Mouse (Mus musculus) T-helper 2 cell (primary cell): Measurements from ENCODE around the gene Slco2a1.

Experiments
- in situ Hi-C: fragments of 300-600 bp; cut with MboI, MseI; formaldehyde crosslinking; loops from one replicate; pipeline ENCODE4 v1.15.1; 2025; ENCODE audit warnings: high pct_unique_total_duplicates

The Slco2a1 gene

GRCm38 (mm10) chr9:103114901-103115300, 126.4 kb downstream of the Slco2a1 start:
- in situ Hi-C loops, result loop anchor here (5.0 kb wide), 1 partner anchor 87 kb away; the partner anchor contains the start of gene Srprb

DNA sequence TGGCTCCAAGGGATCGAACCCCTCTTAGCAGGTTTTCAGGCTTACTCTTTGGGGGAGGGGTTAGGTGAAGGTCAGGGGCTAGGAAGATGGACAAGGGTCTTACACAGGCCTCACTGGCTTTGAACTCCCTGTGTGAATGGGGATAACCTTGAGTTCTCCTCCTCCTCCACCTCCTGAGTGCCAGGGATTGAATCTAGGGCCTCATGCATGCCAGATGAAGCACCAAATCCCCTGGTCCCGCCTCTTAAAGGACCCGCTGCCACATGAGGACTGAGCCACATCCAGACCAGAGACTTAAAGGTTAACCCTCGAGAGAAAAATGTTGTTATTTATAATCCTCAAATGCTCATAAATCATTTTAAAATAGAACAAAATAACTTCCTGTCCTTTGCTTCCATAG, 128.4 kb downstream of the Slco2a1 start:
- in situ Hi-C loops, result no loop called here

- in situ Hi-C loops, result no loop called here
Measured at GRCm38 (mm10) chr9:103117495-103117894, 129.0 kb downstream of the Slco2a1 start.

DNA sequence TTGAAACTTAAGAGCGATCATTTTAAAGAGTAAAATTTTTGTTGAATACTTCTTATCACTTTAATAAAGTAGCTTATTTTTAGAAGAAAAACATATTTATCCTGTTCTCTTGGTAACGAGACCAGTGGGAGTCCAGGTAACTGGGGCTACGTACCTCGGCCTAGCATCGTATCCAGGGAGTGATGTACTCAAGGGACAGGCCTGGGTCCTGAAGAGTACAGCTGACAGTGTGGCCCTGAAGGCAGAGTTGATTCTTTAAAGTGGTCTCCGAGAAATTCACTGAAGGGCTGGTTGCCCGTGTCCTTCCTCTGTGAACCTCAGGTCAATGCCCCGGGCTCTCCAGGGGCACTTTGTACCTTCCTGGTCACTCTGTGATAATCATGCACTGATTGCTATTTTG, 129.4 kb downstream of the Slco2a1 start:
- in situ Hi-C loops, result no loop called here

DNA sequence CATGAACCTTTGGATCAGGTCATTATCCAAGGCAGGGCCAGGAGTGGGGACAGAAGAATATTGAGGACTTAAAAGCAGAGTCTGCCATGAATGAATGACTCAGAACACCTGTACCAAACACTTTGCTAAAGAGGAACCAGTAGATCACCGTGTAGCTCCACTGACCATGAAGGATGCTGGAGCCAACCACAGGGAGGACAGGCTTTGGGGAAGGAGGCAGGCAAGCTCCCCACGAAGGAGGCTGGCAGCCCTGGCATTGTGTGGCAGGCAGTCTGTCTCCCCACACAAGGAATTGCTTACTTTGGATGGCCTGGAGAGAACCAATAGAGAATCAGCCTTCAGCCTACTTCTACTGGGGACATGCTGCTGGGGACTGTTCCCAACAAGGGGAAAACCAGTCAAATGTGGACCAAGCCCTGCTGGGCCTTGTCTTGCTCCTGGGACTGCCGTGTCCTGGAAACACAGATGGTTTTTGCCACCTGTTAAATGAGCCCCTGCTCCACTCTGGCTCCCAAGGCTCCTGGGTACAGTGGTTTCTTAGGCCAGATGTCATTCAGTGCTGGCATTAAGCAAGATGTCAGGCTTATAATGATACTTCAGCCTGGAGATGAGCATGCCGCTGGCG, 130.3 kb downstream of the Slco2a1 start:
- in situ Hi-C loops, result no loop called here

- in situ Hi-C loops, result no loop called here
Measured at GRCm38 (mm10) chr9:103119781-103120180, 131.3 kb downstream of the Slco2a1 start.

- in situ Hi-C loops, result no loop called here
Measured at GRCm38 (mm10) chr9:103120231-103120630, 131.7 kb downstream of the Slco2a1 start.

- in situ Hi-C loops, result no loop called here
Measured at GRCm38 (mm10) chr9:103121546-103121945, 133.0 kb downstream of the Slco2a1 start.

- in situ Hi-C loops, result no loop called here
Measured at GRCm38 (mm10) chr9:103124746-103125145, 136.2 kb downstream of the Slco2a1 start.

DNA sequence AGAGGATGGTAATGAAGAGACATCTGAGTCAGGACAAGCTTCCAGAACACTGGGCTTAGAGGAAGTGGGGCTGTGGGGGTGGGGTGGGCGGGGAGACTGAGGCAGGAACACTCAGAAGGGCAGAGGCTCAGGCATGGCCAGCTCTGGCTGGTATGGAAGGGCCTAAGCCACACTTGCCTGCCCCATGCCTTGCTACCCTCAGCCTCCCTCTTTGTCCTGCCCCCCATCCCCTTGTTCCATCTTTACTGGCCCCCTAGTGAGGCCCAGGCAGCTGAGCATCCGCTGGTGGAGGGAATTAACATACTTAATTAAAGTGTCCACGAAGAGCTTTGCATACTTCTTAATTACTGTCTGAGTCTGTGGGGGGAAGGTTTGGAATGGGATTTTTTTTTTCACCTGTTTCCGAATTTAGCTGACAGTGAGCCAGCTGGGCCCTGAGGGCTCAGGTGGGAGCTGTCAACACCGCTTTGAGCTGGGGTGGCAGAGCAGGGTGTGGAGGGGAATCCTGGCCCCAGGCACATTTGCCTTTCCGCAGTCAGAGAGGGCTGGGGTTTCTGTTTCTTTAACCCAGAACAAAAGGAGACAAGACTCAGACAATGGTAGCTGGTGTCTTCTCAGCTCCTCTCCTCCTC, 145.1 kb downstream of the Slco2a1 start:
- in situ Hi-C loops, result no loop called here

GRCm38 (mm10) chr9:103134450-103135030, 146.0 kb downstream of the Slco2a1 start:
- in situ Hi-C loops, result no loop called here

DNA sequence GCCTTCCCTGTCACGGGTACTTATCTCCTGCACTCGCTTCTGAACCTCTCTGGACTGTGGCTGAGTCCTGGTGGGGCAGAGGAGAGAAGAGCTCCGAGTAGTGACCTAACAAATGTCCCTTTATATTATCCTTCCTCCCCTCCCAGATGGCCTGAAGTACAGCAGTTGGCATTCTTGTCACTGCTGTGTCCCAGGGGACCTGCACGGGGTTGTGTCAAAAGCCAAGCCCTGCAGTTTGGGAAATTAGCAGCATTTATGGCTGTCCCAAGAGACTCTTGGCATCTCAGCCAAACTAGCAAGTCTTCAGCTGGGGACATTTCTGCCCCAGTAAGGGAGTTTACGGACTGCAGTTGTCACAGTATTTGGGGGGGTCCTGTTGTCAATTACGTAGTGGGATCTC, 151.0 kb downstream of the Slco2a1 start:
- in situ Hi-C loops, result no loop called here

DNA sequence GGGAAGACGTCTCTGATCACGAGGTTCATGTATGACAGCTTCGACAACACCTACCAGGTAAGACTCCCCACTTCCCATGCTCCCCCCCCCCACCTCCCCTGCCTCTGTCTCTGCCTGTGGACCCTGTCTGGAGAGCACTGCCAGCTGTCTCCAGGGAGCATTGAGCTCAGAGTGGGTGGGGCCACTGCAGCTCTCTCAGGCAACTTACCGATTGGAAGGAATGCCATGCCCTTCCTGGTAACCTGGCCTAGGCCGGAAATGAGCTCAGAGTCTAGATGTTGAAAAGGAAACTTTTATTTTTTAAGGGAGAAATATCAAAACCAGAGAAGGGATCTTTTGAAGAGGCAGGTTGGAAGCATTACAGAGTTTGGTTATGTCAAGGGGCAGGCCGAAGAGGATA, 151.9 kb downstream of the Slco2a1 start:
- in situ Hi-C loops, result no loop called here

DNA sequence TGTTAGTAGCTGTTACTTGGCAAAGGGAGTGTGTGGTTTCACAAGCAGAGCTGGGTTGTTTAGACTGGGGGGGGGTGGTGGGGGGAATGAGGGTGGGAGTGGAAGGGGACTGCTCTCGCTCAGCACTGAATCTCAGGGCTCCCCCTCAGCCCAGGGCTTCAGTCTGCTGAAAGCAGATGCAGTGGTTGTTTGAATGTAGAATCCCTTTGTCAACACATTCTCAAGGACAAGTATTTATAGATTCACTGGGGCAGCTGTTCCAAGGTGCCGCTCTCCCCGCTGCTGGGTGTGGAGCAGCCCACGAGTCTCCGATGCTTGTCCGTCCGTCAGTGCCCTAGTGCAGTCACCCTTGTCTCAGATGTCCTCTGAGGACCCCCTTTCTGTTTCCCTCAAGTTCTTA, 152.8 kb downstream of the Slco2a1 start:
- in situ Hi-C loops, result no loop called here

GRCm38 (mm10) chr9:103143881-103144280, 155.4 kb downstream of the Slco2a1 start:
- in situ Hi-C loops, result no loop called here

- in situ Hi-C loops, result loop anchor here (5.0 kb wide), 1 partner anchor 58 kb away; no protein-coding TSS in a partner anchor
Measured at GRCm38 (mm10) chr9:103145351-103145750, 156.8 kb downstream of the Slco2a1 start.
